Mouse (Mus musculus) liver, postnatal 0 days (tissue): ENCODE measurements around the gene Ppp4r4. TPM values are rescaled to one million over a fixed set of nuclear protein-coding genes. Genes with fewer than 3 reads are reported as not detected.
A peak's percentile ranks its signal among the peaks of the same experiment; 100 is the strongest.

Source experiments
- ATAC-seq: fragments of 200-750 bp; cut with Nextera tagmentation; 2 replicates; pipeline ENCODE4 v1.8.0; 2017; ENCODE audit warnings: mild to moderate bottlenecking, moderate library complexity
- DNase-seq: peaks from one replicate; pipeline ENCODE4 v3.0.0-alpha.2; 2016
- H3K27ac ChIP-seq: fragments of 300-500 bp; sonication (generic); 2 replicates; pipeline ENCODE4 v1.5.1; 2014; ENCODE audit warnings: antibody characterized with exemption, moderate library complexity, mild to moderate bottlenecking, low read depth
- H3K27me3 ChIP-seq: fragments of 300-500 bp; sonication (generic); 2 replicates; pipeline ENCODE4 v1.6.1; 2014; ENCODE audit warnings: low read length, control low read depth, mixed read lengths; ENCODE audit not compliant: insufficient read depth
- H3K36me3 ChIP-seq: fragments of 300-500 bp; sonication (generic); replicated peaks from 2 replicates; pipeline ENCODE4 v1.6.1; 2014; ENCODE audit warnings: mild to moderate bottlenecking, control low read depth, low read length, moderate library complexity, mixed read lengths; ENCODE audit not compliant: insufficient read depth
- H3K4me1 ChIP-seq: fragments of 300-500 bp; sonication (generic); 2 replicates; pipeline ENCODE4 v1.6.1; 2014; ENCODE audit warnings: antibody characterized with exemption, mild to moderate bottlenecking, control low read depth; ENCODE audit not compliant: insufficient read depth
- H3K4me2 ChIP-seq: fragments of 300-500 bp; sonication (generic); 2 replicates; pipeline ENCODE4 v1.6.1; 2014; ENCODE audit warnings: low read depth, mild to moderate bottlenecking, low read length, moderate library complexity, mixed read lengths
- H3K4me3 ChIP-seq: fragments of 300-500 bp; sonication (generic); 2 replicates; pipeline ENCODE4 v1.5.1; 2014; ENCODE audit warnings: low read depth, low read length
- H3K9ac ChIP-seq: fragments of 300-500 bp; sonication (generic); replicated peaks from 2 replicates; pipeline ENCODE4 v1.6.1; 2014; ENCODE audit warnings: mild to moderate bottlenecking, moderate library complexity
- H3K9me3 ChIP-seq: fragments of 300-500 bp; sonication (generic); 2 replicates; pipeline ENCODE4 v1.6.1; 2016; ENCODE audit warnings: mild to moderate bottlenecking, control low read depth, low read length, mixed read lengths
- CTCF ChIP-seq: sonication (generic); IDR thresholded peaks from 2 replicates; pipeline ENCODE4 v1.5.1; 2016; ENCODE audit warnings: antibody characterized with exemption, low read depth
- EP300 ChIP-seq: IDR thresholded peaks from 2 replicates; pipeline ENCODE4 v1.6.1; 2016; ENCODE audit warnings: antibody characterized with exemption, low read depth, mild to moderate bottlenecking
- WGBS: fragments of 180-500 bp; shearing (Covaris S2); extraction: QIAGEN DNeasy Blood & Tissue Kit; methylation state at CpG from one replicate; pipeline ENCODE4 v1.1.7; 2014; ENCODE audit not compliant: insufficient replicate concordance; 5-methylcytosine and 5-hydroxymethylcytosine counted together
- polyA plus RNA-seq: library from polyadenylated mRNA; unstranded; fragments of >200 nt; fragmentation: Nextera tagmentation; extraction: Ambion mirVana; gene quantifications from 2 replicates; pipeline ENCODE4 v1.2.1, GENCODE M21; 2015

The Ppp4r4 gene
- polyA plus RNA-seq, 1 experiment from 2014 or later, result 1.1 TPM

DNA sequence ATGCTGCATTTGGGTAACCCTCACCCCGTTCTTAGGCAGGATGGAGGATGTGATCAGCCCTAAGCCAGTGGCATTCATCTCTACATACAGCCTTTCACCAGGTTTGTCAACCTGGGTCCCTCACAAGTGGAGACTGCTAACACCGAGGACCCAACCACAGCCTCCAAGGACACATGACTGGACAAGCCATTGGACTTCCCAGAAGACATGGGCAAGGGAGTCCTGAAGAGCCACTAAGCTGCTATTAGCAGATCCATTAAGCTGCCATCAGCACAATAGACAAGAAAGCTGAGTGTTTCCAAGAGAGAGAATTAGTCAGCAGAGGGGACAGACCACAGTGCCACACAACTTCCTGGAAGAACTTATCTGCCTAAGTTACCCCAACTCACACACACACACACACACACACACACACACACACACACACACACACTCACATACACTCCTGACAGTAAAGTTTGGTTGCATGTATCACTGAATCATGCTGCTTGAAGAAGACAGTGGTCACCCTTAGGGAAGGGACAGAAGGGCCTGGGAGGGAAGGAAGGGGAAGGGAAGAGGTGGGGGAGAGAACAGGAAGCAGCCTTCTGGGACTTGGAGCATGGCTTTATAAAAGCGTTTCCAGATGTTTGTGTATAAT, 40.9 kb upstream of the Ppp4r4 start:
- Histone ChIP-seq H3K4me3 (no peak overlapping the region), H3K9me3 (no peaks in the 10 kb centered on the region), H3K9ac (no peak overlapping the region), H3K27me3 (no peaks in the 10 kb centered on the region), H3K36me3 (no peaks in the 10 kb centered on the region), H3K27ac (no peak overlapping the region), H3K4me1 (no peaks in the 10 kb centered on the region), H3K4me2 (no peak overlapping the region)
- ATAC-seq (no peak), DNase-seq (no peak)
- 54% methylated on average over 3 of the region's 3 CpGs for WGBS
- TF ChIP-seq CTCF, result no peak
- TF ChIP-seq EP300, result no peak

DNA sequence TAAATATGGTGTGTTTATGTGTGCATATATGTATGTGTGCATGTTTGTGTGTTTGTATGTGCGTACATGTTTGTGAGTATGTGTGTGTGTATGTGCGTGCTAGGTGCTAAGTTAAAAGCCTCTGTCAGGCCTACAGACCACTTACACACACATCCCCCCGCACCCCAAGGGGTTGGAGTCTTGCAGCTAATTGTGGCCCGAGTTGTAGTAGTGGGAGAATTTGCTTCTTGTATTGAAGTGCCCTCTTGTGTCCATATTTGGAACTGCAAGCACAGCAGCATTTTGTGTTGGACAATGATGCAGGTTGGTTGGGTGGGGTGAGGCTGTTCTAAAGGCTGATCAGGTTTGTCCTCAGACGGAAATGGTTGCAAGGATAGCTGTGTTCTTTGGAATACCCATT, 39.3 kb upstream of the Ppp4r4 start:
- Histone ChIP-seq H3K9ac (no peak overlapping the region), H3K27ac (no peak overlapping the region), H3K27me3 (no peaks in the 10 kb centered on the region), H3K36me3 (no peaks in the 10 kb centered on the region), H3K4me2 (no peak overlapping the region), H3K4me3 (no peak overlapping the region), H3K4me1 (no peaks in the 10 kb centered on the region), H3K9me3 (no peaks in the 10 kb centered on the region)
- DNase-seq, result peak; percentile 75
- 30% methylated on average over 5 of the region's 5 CpGs for WGBS
- peak; percentile 57 for ATAC-seq
- TF ChIP-seq EP300 (no peak), CTCF (peak; percentile 94)

DNA sequence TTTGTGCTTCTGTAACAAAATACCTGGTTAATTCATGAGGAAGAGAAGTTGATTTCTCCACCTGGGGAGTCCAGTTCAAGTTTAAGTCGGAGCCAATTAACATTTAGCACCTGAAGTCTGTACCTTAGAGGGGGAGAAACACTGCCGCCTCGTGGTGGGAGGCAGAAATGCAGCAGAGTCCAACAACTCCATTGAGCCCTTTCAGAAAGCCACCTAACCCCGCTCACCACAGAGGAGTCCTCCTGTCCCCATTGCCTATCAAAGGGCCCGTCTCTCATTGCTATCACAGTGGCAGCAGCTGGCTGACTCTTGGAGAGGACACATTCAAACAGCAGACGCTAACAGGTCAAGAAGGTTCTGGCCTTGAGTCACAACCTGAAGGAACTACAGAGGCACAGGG, 37.6 kb upstream of the Ppp4r4 start:
- no peaks in the 10 kb centered on the region for H3K9me3 ChIP-seq

DNA sequence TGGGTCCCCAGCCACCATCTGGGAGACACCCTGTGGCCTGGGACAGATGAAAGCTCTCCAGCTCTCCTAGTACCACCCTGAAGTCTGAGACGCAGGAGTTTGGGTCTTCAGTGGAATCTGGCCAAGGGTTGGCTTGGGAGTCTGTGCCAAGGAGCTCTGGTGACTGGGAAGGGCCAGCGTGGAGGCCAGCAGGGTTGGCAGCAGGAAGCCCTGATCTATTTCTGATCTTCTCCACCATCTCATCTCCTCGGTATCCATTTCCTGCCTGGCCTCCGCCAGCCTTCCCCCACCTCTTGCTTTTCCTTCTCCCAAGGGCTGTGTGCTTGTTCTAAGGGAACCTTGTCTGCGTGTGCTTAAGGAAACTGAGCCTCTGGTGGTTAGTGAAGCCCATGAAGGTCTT, 33.3 kb upstream of the Ppp4r4 start:
- ATAC-seq, result no peak
- 49% methylated on average over 5 of the region's 5 CpGs for WGBS
- no peak for DNase-seq

More for the DNA sequence above, 37.6 kb upstream of the Ppp4r4 start:
- TF ChIP-seq EP300 (no peak), CTCF (peak; percentile 88)
- WGBS, result 13% methylated on average over 6 of the region's 6 CpGs
- ATAC-seq (peak; percentile 44; the same call in 1 of the 2 replicates), DNase-seq (peak; percentile 75)
- Histone ChIP-seq H3K4me1 (no peaks in the 10 kb centered on the region), H3K4me2 (no peak overlapping the region), H3K27ac (no peak overlapping the region), H3K27me3 (no peaks in the 10 kb centered on the region), H3K9ac (no peak overlapping the region), H3K4me3 (no peak overlapping the region), H3K36me3 (no peaks in the 10 kb centered on the region)

DNA sequence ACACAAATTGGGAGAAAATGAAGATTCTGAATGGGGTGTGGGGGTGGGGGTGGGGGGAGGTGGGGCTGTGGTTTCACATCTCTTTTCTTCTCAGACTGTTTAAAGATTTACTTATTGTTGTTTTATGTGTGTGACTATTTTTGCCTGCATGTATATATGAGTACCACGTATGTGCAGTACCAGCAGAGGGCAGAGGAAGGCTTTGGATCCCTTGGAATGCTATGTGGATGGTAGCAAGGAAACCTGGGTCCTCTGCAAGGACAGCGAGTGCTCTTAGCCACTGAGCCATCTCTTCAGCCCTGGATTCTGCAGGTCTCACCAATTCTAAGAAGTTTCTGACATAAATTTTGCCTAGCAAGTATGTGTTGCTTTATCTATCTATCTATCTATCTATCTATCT, 32.8 kb upstream of the Ppp4r4 start:
- Histone ChIP-seq H3K27me3 (no peaks in the 10 kb centered on the region), H3K36me3 (no peaks in the 10 kb centered on the region), H3K4me3 (no peak overlapping the region), H3K9me3 (no peaks in the 10 kb centered on the region), H3K9ac (no peak overlapping the region), H3K4me1 (no peaks in the 10 kb centered on the region), H3K4me2 (no peak overlapping the region), H3K27ac (no peak overlapping the region)
- ATAC-seq (no peak), DNase-seq (no peak)
- no peak for TF ChIP-seq EP300
- TF ChIP-seq CTCF, result peak; percentile 23
- 72% methylated on average over 2 of the region's 2 CpGs for WGBS

More for the DNA sequence above, 33.3 kb upstream of the Ppp4r4 start:
- TF ChIP-seq EP300, result no peak
- no peak for TF ChIP-seq CTCF
- no peaks in the 10 kb centered on the region for H3K36me3 ChIP-seq
- H3K4me3 ChIP-seq, result no peak overlapping the region
- no peak overlapping the region for H3K9ac ChIP-seq
- no peak overlapping the region for H3K4me2 ChIP-seq
- H3K27me3 ChIP-seq, result no peaks in the 10 kb centered on the region
- H3K4me1 ChIP-seq, result no peaks in the 10 kb centered on the region
- no peaks in the 10 kb centered on the region for H3K9me3 ChIP-seq
- no peak overlapping the region for H3K27ac ChIP-seq

DNA sequence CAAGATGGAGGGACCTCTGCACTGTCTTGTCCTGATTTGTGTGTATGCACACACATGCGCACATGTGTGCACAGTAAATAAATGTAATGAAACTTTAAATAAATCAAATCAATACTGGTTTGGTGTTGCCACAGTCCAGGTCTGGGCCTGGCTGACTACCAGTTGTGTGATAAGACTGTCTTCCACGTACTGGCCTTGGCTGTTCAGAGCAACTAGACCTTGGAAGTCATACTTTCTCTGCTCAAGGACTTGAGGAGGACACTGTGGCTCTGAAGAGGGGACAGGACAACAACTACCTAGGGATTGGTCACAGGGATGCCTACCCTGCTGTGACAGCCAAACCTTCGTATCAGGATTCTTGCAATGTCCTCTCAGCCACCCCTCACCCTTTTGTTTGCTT, 28.8 kb upstream of the Ppp4r4 start:
- 59% methylated on average over 3 of the region's 3 CpGs for WGBS
- Histone ChIP-seq H3K9ac (no peak overlapping the region), H3K36me3 (no peaks in the 10 kb centered on the region), H3K4me3 (no peak overlapping the region), H3K4me2 (no peak overlapping the region), H3K4me1 (no peaks in the 10 kb centered on the region), H3K27ac (no peak overlapping the region), H3K27me3 (no peaks in the 10 kb centered on the region), H3K9me3 (no peaks in the 10 kb centered on the region)
- no peak for ATAC-seq
- no peak for DNase-seq
- no peak for TF ChIP-seq CTCF
- no peak for TF ChIP-seq EP300
